Mouse (Mus musculus) heart, adult 10 weeks (tissue): ENCODE data around the gene Dcaf8. TPM values are rescaled to one million over a fixed set of nuclear protein-coding genes. Genes with fewer than 3 reads are reported as not detected.

Source experiments
- polyA plus RNA-seq: library from polyadenylated mRNA; stranded (reverse); fragments of 350-450 nt; fragmentation: Illumina TruSeq; extraction: RNeasy Lipid Tissue Mini Kit (QIAGEN cat#74804); gene quantifications from one replicate; pipeline ENCODE4 v1.2.3, GENCODE M21; 2014; ENCODE audit warnings: low read depth, low replicate concordance

Gene Dcaf8
- polyA plus RNA-seq = 124 TPM

GRCm38 (mm10) chr1:172147835-172148278 is at the start of gene Dcaf8:
Gene Dcaf8, plus strand, starts transcription at chr1:172148084.

GRCm38 (mm10) chr1:172126376-172127347 is 21.2 kb upstream of the Dcaf8 start, which contains the start of gene Pex19:
Gene Pex19, plus strand, starts transcription at chr1:172126755.

DNA sequence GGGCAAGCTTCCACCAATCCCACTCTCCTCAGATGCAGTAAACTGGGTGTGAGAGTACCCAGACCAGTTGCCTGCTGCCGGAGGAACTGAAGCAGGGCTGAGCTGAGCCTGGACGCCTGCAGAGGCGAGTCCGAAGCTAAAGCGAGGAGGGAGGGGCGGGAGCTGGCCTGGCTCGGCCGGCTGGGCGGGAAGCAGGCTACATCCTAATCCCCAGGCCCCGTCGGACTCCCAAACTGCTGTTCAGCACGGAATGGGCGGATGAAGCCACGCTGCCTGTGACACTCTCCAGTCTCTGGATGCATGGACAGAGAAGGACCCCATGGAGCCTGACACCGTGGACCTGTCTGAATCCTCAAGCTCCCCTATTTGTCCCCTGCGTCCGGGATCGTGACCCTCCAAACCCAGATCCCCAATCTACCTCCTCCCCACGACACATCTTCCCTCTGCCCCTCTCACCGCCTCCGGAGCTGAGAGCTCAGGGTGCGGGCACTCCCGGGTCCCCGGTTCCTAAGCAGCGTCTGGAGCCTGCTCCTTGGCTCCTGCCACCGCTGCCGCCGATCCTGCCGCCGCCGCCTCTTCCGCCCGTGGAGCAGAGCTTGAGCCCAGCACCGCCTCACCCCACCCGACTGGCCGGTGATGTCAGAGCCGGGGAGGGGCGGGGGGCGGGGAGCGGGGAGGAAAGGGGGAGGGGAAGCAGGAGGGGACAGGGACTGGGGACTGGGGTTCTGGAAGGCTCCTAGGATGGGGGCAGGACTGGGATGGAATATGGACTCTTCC is 58.4 kb downstream of the Dcaf8 start, which contains the start of gene Pea15a:
Gene Pea15a, minus strand, starts transcription at position 664 of the 777 bp plus-strand sequence.

DNA sequence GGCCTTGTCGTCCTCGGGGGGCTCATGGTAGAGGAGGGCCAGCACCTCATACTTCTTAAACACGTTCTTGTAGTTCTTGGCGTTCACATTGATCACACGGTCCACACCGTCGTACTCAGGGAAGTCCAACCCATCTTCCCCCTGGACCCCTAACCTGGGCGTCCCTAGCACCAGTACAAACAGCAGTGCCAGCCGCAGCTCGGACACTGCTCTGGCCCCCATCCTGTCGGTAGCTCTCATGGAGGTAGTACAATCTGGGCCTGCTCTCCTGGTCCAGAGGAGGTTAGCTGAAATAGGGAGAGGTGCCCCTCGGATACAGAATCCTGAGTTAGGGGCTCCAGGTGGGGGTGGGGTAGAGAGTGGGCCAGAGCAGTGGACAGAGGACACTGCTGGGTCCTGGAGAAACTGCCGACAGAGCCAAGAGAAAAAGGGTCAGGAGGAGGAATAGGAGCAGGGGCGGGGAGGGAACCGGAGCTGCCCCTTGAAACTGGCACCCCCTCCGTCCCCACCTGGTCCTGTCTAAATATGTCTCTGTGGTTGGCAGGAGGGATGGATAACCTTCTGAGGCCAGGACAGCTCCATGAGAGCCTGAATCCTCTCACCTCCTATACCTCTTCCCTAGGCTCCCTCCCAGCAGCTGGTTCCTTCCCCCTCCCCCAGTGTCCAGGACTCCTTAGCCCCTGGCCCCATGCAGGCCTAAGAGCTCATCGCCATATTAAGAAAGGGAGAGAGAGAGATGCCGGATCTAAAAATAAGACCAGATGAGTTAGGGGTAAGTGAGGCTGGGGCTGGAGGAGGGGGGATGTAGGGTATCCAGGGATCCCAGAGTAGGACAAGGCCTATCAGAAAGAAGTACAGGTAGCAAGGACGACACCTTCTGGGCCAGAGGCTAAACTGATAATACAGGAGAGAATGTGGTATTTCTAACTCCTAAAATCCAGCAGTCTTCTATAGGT is 71.8 kb downstream of the Dcaf8 start, which contains the start of gene Casq1:
Gene Casq1, minus strand, starts transcription at position 418 of the 956 bp plus-strand sequence.

Other genes starting within 250 kb of the Dcaf8 start
- not detected for gene Slamf6, start 230.6 kb upstream of the Dcaf8 start, polyA plus RNA-seq
- gene Vangl2, start 119.6 kb upstream of the Dcaf8 start, polyA plus RNA-seq = 0.81 TPM
- not detected for gene Nhlh1, start 90.5 kb upstream of the Dcaf8 start, polyA plus RNA-seq
- 111 TPM for gene Copa, start 65.6 kb upstream of the Dcaf8 start, polyA plus RNA-seq
- 49.5 TPM for gene Ncstn, start 65.3 kb upstream of the Dcaf8 start, polyA plus RNA-seq
- 141 TPM for gene Pex19, start 21.3 kb upstream of the Dcaf8 start, polyA plus RNA-seq
- gene Pea15a, start 58.7 kb downstream of the Dcaf8 start, polyA plus RNA-seq = 86.7 TPM
- 14.2 TPM for gene Casq1, start 71.8 kb downstream of the Dcaf8 start, polyA plus RNA-seq
- not detected for gene Atp1a4, start 110.3 kb downstream of the Dcaf8 start, polyA plus RNA-seq
- gene Igsf8, start 113.6 kb downstream of the Dcaf8 start, polyA plus RNA-seq = 11.6 TPM
- 473 TPM for gene Atp1a2, start 150.0 kb downstream of the Dcaf8 start, polyA plus RNA-seq
- gene Kcnj9, start 181.2 kb downstream of the Dcaf8 start, polyA plus RNA-seq = not detected
- 0.16 TPM for gene Kcnj10, start 193.1 kb downstream of the Dcaf8 start, polyA plus RNA-seq
- gene Pigm, start 228.5 kb downstream of the Dcaf8 start, polyA plus RNA-seq = 4.1 TPM